Mouse (Mus musculus): ENCODE data around the gene Nmt1.

DNA sequence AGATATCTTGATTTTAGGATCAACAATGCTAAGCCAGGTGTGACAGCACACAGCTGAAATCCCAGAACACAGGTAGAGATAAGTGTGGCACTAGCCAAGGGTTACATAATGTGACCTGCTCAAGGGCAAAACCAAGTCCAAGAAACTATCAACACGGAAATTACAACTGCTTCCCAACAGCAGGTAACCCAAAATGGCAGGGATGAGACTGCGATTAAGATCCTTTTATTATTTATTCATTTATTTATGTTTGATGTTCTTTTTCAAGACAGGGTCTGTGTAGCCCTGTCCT lies 16.8 kb upstream of the Nmt1 start:
- TF ChIP-seq POLR2AphosphoS2 (IDR thresholded peaks at IDR 0.05; ENCODE audit: insufficient read length, low read depth): no peak
- no peak for TF ChIP-seq MYOG (IDR thresholded peaks at IDR 0.05; ENCODE audit: control insufficient read depth in 1 of 3, insufficient read depth in 1 of 3, insufficient read length in 2 of 3, low read depth in 2 of 3)
- no peak for TF ChIP-seq POLR2A (IDR thresholded peaks at IDR 0.05; ENCODE audit: insufficient read length, low read depth)
- no peak for TF ChIP-seq USF1 (IDR thresholded peaks at IDR 0.05; ENCODE audit: low read depth)
- TF ChIP-seq MYOD1 (IDR thresholded peaks at IDR 0.05; ENCODE audit: control insufficient read depth in 1 of 3, insufficient read length in 2 of 3, low read depth in 2 of 3): no peak
- no peak for TF ChIP-seq CEBPB (IDR thresholded peaks at IDR 0.05; ENCODE audit: insufficient read depth, poor library complexity, severe bottlenecking)
- TF ChIP-seq TCF12 (IDR thresholded peaks at IDR 0.05; ENCODE audit: insufficient read depth, poor library complexity, severe bottlenecking): no peak
- TF ChIP-seq E2F4 (IDR thresholded peaks at IDR 0.05; ENCODE audit: insufficient read depth): no peak
- no peak for TF ChIP-seq MAX (IDR thresholded peaks at IDR 0.05; ENCODE audit: low read depth)
- TF ChIP-seq REST (IDR thresholded peaks at IDR 0.05; ENCODE audit: insufficient read depth, insufficient read length): no peak

All from myocyte (in vitro differentiated cells).